Mouse (Mus musculus) layer of hippocampus, postnatal 10 days (tissue): Measurements from ENCODE around the gene Fbxw27. TPM values are rescaled to one million over a fixed set of nuclear protein-coding genes. Genes with fewer than 3 reads are reported as not detected.
"Not testable (repeated sequence)": the region's sequence is repeated elsewhere in the genome, so short reads cannot be mapped to it uniquely, and the experiment has no call there.

Experiments used
- DNase-seq, 2 experiments: peaks; one replicate each; pipeline ENCODE4 v3.0.0; 2021; ENCODE audit warnings: low spot score in 2 of 2
- long read RNA-seq: library from polyadenylated mRNA; stranded (forward); transcript quantifications from one replicate; pipeline ENCODE4 v2.0.0, GENCODE M21; 2023
- total RNA-seq, 2 experiments: library from RNA; stranded (reverse); gene quantifications; 2 replicates each; pipeline ENCODE4 v1.2.3; 2021

Gene Fbxw27
- not detected for total RNA-seq
- long read RNA-seq, result 0 reads

- not testable (repeated sequence) for DNase-seq
Observed at GRCm38 (mm10) chr9:109790570-109790969, at the start of gene Fbxw27. Gene Fbxw27 (minus strand): TSS chr9:109790670.

- no peak for DNase-seq
Observed at GRCm38 (mm10) chr9:109833088-109833412, 42.6 kb upstream of the Fbxw27 start.

DNA sequence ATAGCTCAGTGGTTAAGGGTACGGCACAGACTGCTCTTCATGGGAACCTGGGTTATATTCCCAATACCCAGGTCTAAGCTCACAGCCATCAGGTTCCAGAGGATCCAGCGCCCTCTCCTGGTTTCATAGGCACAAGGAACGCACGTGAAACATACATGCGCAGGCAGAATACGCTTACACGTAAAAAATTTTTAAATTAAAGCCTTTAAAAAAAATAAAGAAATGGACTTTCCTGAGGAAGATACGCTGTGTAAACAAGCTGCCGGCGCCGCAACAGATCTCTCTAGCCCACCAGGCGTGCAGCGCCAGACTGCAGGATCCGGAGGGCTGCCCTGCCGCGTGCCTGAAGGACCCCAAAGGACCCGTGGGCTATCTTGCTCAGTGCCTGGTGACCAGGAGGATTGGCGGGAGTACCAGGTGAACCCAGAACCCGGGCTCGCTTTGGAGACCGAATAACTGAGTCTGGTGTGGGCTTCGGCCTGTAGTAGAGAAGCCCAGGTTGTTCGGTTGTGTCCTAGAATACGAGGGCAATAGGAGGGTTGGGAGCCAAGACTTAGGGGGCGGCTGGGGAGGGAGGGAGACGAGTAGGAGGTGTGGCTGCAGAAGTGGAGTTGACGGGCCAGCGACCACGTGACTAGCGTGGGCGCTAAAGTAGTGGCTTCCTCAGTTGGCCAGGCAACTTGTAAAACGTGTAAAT is 42.1 kb upstream of the Fbxw27 start, which contains the start of gene Nme6:
Gene Nme6, plus strand, starts transcription at position 359 of the 697 bp plus-strand sequence.
- peak; percentile 82 to 88 for DNase-seq

GRCm38 (mm10) chr9:109826181-109826580 is 35.7 kb upstream of the Fbxw27 start:
- DNase-seq, result no peak

DNA sequence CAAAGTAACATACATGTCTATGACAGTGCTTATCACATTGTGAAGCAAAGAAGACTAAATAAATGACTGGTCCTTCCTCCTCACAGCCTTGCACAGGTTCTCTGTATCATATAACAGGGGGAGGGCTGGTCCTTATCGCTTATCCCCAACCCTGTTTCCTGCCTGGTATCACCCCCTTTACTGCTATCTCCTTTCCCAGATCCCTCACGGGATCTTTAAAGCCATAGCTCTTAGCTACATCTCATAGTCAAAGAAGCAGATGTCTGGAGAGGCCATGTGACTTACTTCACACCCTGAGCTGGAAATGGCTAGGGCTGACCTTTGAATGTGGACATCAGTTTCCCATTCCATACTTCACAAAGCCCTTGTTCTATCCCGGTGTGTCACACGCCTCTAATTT is 35.3 kb upstream of the Fbxw27 start:
- no peak for DNase-seq

GRCm38 (mm10) chr9:109816341-109816740 is 25.9 kb upstream of the Fbxw27 start:
- DNase-seq, result peak; percentile 7 to 11

DNA sequence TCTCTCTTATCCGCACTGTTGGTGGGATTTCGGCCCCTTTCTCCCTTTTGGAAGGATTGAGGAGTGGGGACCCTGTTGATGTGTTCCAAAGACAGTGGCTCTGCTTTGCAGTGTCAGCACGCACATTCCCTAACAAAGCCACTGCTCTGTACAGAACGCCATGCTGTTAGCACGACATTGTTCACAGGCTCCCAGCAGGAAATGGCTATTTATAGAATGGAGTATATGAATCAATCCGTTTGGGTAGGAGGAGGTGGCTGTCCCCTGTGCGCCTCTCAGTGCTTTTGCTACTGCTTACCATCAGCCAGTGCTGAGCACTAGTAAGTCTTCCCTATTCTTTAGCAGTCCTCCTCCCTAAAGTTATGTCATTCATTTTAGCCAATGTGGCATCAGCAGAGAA is 23.0 kb upstream of the Fbxw27 start:
- peak in 1 of 2 experiments; percentile 10 for DNase-seq

- no peak for DNase-seq
Observed at GRCm38 (mm10) chr9:109811980-109812379, 21.5 kb upstream of the Fbxw27 start, which contains the start of gene Spink8. Gene Spink8 (plus strand): TSS chr9:109812280.

GRCm38 (mm10) chr9:109807898-109808297 is 17.4 kb upstream of the Fbxw27 start:
- no peak for DNase-seq

DNA sequence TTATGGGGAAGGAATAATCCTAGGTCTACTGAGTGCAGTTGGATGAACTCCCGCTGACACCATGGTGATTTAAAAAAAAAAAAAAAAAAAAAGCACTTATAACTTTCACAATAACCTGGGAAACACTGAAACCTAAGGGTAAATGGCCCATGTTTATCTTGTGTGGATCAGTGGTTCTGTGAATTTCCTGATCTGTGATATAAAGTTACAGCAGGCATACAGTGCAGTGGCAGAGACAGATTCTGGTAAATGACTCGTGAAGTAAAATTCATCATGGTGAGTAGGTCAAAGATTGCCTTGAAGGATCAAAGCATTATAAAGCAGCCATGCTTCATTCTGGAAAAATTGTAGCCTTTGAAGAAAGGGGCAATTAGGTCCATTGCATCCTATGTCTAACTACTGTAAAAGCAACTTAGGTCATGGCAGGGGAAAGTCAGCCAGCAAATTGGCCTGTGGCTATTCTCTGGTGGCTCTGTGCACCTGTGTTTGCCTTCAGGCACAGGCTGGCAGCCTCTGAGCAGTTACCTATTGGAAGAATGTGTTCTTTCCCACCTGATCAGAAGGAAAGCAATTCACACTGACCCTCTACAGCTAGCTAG is 16.3 kb upstream of the Fbxw27 start:
- DNase-seq, result no peak

GRCm38 (mm10) chr9:109806260-109806659 is 15.8 kb upstream of the Fbxw27 start:
- no peak for DNase-seq

DNA sequence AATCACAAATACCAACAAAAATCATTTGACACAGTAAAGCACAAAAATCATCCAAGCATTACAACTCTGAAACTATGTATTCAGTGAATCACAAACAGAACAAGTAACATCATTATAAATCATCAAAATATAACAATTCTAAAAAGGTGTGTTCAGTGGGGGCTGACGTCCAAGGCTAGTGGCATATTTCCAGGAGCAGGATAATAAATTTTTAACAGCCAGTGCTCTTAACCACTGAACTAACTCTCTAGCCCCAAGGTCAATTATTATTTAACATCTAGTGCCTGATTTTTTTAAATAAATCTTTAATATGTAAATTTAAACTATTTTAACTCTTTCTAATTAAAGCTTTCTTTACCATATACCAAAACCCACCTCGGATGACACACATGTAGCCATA is 15.1 kb upstream of the Fbxw27 start:
- DNase-seq, result not testable (repeated sequence)

GRCm38 (mm10) chr9:109798051-109798450 is 7.6 kb upstream of the Fbxw27 start:
- DNase-seq, result peak; percentile 9 to 14

- DNase-seq, result no peak
Observed at GRCm38 (mm10) chr9:109795811-109796210, 5.3 kb upstream of the Fbxw27 start.

DNA sequence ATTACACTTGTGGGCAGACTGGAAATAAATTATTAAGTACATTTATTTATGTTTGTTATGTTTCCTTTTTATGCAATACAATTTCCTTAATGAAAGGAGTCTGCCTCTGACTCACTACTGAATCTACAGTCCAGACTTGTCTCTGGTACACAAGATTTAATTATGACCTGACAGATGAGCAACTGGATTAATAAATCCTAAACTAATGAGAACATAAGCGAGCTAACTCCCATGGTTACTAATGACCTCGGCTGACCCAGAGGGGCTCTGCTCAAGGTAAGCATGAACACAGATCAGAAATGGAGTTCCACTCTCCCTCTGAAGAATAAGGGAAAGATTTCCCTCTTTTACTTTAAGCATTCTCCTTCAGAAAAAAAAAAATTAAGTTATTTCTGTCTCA is 4.8 kb upstream of the Fbxw27 start:
- no peak for DNase-seq

GRCm38 (mm10) chr9:109766841-109767240 is 23.6 kb downstream of the Fbxw27 start:
- DNase-seq, result not testable (repeated sequence)

DNA sequence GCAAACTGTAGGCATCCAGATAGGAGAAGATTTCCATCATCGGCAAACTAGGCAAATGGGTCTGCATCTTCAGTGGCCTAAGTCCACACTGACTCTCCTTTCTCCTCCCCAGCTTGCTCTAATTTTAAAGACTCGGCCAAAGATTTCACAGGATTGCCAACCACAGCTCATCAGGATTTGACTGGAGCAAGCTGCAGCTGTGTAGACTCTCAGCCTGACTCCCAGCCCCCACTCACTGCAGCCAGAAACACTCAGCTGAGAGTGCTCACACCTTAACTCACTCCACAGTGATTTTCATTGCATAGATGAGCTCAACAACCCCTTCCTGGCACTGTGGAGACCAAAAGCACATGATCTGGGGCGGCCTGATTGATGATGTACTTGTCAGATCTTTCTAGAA is 44.5 kb downstream of the Fbxw27 start, which contains the start of gene Fbxw26:
Gene Fbxw26, minus strand, starts transcription at position 101 of the 400 bp plus-strand sequence.
- not testable (repeated sequence) for DNase-seq

Other genes with a start within 250 kb of the Fbxw27 start
- gene Fbxw15, start 222.4 kb downstream of the Fbxw27 start, total RNA-seq, result not detected
- gene Fbxw24, start 164.6 kb downstream of the Fbxw27 start, total RNA-seq, result not detected
- gene Fbxw25, start 126.0 kb downstream of the Fbxw27 start, total RNA-seq, result not detected
- gene Fbxw18, start 88.0 kb downstream of the Fbxw27 start, total RNA-seq, result not detected
- not detected for gene Fbxw26, start 44.6 kb downstream of the Fbxw27 start, total RNA-seq
- gene Spink8, start 21.6 kb upstream of the Fbxw27 start, total RNA-seq, result 10 to 100 TPM; 19.0 to 21.0 TPM
- gene Nme6, start 42.1 kb upstream of the Fbxw27 start, total RNA-seq, result 10 to 100 TPM; 12.0 to 12.3 TPM
- 1 to 10 TPM in 1 of 2 experiments, not detected in 1; 3.0 TPM for gene Camp, start 58.9 kb upstream of the Fbxw27 start, total RNA-seq
- gene Cdc25a, start 84.9 kb upstream of the Fbxw27 start, total RNA-seq, result 1 to 10 TPM; 7.4 to 8.1 TPM
- 100 to 1,000 TPM; 616 to 624 TPM for gene Map4, start 140.8 kb upstream of the Fbxw27 start, total RNA-seq